Mouse (Mus musculus): ENCODE measurements around the gene Cfap161. TPM values are rescaled to one million over a fixed set of nuclear protein-coding genes. Genes with fewer than 3 reads are reported as not detected.

Cfap161 gene
- total RNA-seq, 2 experiments from 2014 or later = not detected

DNA sequence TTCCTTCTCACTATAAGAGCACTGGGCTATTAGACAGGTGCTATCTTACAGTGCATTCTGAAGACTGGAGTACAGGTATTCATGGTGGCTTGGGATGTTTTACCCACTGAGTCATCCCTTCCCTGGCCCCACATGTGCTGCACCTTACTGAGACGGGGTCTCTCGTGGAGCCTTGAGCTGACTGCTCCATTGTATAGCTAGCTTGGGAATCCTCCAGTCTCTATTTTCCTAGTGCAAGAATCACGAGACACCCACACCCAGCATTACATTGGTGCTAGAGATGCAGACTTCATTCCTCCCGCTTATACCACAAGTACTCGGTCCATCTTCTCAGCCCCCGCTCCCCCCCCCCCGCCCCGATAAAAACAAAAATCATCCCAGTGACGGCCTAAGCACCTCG lies 17.9 kb upstream of the Cfap161 start:
- TF ChIP-seq CTCF (IDR thresholded peaks at IDR 0.05) = no peak
- H3K4me3 ChIP-seq = no peak overlapping the region
- intact Hi-C loops (cut with DNase I) = no loop called here
- no peak overlapping the region for H3K27ac ChIP-seq
- DNase-seq = no peak

DNA sequence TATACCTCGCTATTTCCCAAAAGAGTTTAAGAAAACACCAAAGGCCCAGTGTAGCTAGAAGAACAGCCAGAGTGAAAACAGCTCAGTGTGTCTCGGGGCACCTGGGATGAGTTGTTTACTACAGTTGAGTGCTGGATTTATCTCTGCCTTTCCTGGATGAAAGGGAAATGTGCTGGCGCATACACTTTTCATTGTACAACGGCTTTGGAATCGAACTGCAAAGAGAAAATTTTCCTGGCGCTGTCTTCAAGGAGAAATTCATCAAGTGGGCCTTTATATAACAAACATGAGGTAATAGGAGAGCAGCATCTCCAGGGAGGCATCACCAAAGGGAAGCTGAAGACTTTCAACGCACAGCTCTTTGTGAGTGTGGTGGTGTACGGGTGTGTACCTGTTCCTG lies 17.2 kb upstream of the Cfap161 start:
- no peak overlapping the region for H3K27ac ChIP-seq
- intact Hi-C loops (cut with DNase I) = no loop called here

DNA sequence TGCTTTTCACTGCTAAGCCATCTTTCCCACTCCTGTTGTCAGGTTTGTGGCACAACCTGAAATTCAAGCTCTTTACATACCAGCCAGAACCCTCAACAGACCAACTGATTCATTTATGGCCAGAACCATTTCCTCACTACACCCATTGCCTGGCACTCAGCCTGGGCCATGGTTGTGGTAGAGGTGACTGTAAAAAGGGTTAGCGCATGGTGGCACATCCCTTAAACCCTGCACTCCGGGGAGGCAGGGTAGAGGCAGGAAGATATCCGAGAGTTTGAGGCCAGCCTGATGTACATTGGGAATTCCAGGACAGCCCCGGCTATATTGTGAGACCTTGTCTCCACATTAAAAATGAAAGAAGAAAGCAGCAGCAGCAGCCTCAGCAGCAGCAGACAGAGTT lies 16.8 kb upstream of the Cfap161 start:
- Histone ChIP-seq H3K4me3 (no peak overlapping the region), H3K27ac (peak overlapping the region; percentile 74)
- intact Hi-C loops (cut with DNase I) = no loop called here
- no peak for TF ChIP-seq CTCF (IDR thresholded peaks at IDR 0.05)
- DNase-seq = no peak

More for the DNA sequence above, 17.2 kb upstream of the Cfap161 start:
- H3K4me3 ChIP-seq = no peak overlapping the region
- no peak for DNase-seq
- no peak for TF ChIP-seq CTCF (IDR thresholded peaks at IDR 0.05)

DNA sequence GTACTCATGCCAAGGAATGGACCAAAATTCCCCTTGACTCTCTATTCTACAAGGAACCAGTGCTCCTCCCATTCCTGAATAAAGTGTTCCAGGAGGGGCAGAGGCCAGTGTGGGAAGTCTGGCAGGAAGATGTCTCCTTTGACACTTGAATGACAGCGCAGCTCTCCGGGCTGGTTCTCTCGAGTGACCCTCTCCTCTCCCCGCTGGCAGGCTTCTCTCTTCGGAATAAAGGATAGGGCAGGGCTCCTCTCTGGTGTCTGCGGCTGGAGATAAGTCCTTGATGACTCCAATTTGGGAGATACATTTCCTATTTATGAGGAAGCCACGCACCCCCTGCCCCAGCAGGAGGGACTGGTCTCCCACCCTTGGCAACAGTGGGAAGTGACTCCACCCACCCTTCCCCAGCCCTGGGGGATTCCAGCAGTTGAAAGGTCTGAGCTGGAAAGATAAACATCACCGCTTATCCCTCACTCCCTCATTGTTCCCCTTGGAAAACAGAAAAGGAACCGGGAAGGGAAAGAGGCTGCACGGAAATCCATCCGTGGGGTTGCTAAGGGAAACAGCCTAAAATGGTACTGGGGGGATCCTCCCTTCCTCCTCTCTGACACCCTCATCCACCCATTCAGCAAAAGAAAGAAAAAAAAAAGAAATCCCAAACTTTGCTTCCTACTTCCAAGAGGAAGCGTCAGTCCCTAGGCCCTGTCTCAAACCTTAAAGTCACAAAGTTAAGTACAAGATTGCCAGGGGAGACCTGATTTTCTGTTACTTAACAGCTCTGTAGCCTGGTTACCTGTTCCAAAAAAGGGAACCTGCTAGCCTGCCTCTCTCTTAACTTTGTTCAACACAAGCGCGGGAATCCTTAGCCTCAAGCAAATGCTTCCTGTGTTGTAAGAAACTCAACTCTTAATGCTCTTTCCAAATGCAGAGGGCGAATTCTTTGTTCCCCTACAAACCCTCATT lies 15.7 kb upstream of the Cfap161 start:
- peak overlapping the region; percentile 39 for H3K4me3 ChIP-seq
- intact Hi-C loops (cut with DNase I) = no loop called here
- TF ChIP-seq CTCF (IDR thresholded peaks at IDR 0.05) = no peak
- H3K27ac ChIP-seq = peak overlapping the region; percentile 74
- DNase-seq = peak; percentile 39

DNA sequence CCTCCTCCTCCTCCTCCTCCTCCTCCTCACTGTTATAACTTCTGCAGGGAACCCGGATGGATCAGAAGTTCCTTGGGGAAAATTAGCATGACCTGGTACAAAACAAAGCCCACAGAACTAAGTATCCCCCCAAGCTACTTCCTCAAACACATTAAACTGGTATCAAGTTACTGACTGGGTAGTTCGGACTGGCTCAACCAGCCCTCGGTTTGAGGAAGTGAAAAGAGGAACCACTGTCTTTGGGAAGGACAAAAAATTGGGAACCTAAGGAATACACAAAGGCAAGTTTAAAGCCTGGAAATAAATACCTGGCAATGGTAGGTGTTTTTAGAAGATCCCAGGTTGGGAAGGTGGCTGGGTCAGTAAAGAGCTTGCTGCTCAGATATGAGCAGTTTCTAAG lies 15.0 kb upstream of the Cfap161 start:
- no peak for DNase-seq
- intact Hi-C loops (cut with DNase I) = loop anchor here (10.0 kb wide), 1 partner anchor 245 kb away; no protein-coding TSS in a partner anchor
- H3K27ac ChIP-seq = peak overlapping the region; percentile 74

DNA sequence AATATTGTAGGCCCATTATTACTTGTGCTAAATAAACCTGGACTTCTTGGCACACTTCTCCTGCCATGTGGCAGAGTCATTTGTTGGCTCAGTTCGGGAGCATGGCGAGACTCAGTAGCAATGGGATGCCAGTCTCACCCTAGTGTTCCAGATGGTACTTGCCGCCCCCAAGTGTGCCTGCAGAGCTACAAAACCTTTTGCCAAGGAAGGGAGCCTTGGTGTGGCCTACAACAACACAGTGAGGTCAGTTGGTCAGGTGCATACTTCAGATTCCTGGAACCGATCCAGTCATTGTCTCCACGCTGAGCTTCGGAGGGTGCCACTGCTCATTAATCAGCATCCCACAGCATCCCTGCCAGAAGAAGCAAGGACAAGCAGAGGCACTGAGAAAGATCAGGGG lies 14.4 kb upstream of the Cfap161 start:
- TF ChIP-seq CTCF (IDR thresholded peaks at IDR 0.05) = no peak
- intact Hi-C loops (cut with DNase I) = loop anchor here (10.0 kb wide), 1 partner anchor 244 kb away; no protein-coding TSS in a partner anchor
- peak overlapping the region; percentile 74 for H3K27ac ChIP-seq
- DNase-seq = peak; percentile 49
- no peak overlapping the region for H3K4me3 ChIP-seq

More for the DNA sequence above, 15.0 kb upstream of the Cfap161 start:
- H3K4me3 ChIP-seq = peak overlapping the region; percentile 39; the same call in 1 of the 2 replicates
- no peak for TF ChIP-seq CTCF (IDR thresholded peaks at IDR 0.05)

DNA sequence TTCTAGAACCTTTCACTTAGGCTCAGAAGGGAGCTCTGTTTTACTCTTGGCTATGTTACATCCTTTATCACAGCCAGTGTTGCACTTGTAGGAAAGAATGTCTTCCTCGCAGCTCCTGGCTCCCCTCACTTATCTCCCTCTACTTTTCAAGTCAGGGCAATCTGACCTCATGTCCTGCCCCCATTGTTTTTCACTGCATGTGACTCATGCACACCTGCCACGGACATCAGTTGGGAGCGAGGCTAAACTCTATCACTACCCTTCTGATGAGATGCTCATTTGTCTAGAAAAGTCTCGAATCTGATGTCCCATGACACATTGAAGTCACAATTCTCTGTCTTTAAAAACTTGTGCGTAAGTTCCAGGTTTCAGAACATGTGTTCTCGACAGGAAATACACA lies 12.3 kb upstream of the Cfap161 start:
- Histone ChIP-seq H3K4me3 (no peak overlapping the region), H3K27ac (no peak overlapping the region)
- no peak for TF ChIP-seq CTCF (IDR thresholded peaks at IDR 0.05)
- no peak for DNase-seq
- intact Hi-C loops (cut with DNase I) = loop anchor here (2.0 to 10.0 kb wide), 2 partner anchors 82 to 242 kb away; no protein-coding TSS in a partner anchor

DNA sequence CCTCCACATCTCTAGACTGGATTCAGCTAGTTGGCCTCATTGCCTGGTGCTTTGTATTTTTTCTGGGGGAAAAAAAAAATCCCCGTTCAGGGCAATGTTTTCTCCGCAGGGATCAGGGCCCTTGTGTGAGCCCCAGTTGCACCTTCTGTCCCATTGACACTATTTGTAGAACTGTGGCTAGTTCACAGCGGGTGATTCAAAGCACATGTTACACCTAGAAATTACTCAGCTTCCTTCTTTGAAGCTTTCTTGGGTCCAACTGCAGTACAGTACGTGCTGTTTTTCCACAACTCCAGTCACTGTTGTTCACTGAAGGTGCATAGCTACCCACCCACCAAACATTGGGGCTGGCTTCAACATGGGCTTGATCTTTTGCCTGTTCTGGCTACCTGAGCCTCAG lies 9.1 kb upstream of the Cfap161 start:
- H3K27ac ChIP-seq = no peak overlapping the region
- TF ChIP-seq CTCF (IDR thresholded peaks at IDR 0.05) = no peak
- no peak for DNase-seq
- no peak overlapping the region for H3K4me3 ChIP-seq
- intact Hi-C loops (cut with DNase I) = loop anchor here (2.0 to 10.0 kb wide), 2 partner anchors 107 to 239 kb away; no protein-coding TSS in a partner anchor

DNA sequence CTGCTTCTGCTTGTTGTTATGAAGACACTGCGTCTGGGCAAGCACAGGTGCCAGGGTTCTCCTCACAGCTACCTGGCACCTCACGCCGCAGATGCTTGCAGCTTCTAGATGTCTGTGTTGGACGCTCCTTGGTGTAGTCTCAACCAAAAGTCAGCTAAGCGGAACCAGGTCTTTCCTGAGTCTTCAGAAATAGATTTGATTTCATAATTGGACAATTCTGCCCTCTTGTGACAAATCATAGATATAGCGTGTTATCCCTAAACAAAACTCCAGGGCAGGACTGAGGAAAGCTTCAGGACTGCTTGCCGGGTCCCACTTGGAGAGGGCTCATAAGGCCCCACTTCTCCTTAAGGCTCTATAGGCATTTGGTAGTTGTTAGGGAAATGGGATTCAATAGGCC lies 7.8 kb upstream of the Cfap161 start:
- intact Hi-C loops (cut with DNase I) = loop anchor here (1.0 to 10.0 kb wide), 3 partner anchors 106 to 238 kb away; no protein-coding TSS in a partner anchor
- TF ChIP-seq CTCF (IDR thresholded peaks at IDR 0.05) = peak; percentile 87
- Histone ChIP-seq H3K4me3 (no peak overlapping the region), H3K27ac (no peak overlapping the region)
- DNase-seq = peak; percentile 29

DNA sequence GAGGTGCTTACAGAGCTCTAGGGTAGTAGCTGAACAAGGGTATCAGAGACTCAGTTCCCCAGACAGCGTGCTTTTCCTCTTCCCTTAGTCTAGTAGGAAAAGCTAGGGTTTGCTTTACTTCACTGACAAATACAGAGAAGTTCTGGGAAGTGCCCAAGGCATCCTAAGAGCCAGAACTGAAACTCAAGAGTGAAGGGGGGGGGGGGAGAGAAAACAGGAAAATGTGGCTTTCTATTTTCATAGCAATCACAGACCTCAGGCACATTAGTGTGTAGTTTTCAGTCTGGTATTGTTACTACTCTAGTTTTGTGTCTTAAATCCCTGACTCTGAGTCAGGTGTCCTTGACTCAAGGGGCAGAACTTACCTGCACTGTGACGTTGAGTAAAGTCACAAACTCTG lies 7.3 kb upstream of the Cfap161 start:
- TF ChIP-seq CTCF (IDR thresholded peaks at IDR 0.05) = no peak
- Histone ChIP-seq H3K4me3 (no peak overlapping the region), H3K27ac (no peak overlapping the region)
- no peak for DNase-seq
- intact Hi-C loops (cut with DNase I) = loop anchor here (1.0 to 10.0 kb wide), 3 partner anchors 105 to 237 kb away; no protein-coding TSS in a partner anchor

DNA sequence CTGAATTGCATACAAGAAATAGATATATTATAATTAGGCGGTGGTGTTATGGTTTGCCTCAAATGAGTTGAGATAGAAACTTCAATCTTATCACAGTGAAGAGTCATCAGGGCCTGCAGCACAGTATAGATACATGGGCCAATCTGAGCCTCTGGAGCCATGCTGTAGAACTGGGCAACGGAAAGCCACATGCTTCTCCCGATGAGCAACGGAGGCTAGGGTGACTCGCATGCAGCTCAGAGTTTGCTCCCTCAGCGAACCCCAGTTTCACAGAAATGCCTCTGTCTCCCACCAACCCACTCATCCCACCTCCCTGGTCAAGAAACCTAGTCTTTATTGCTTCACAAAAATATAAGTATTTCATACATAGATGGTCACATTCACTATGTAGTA lies 6.8 kb upstream of the Cfap161 start:
- intact Hi-C loops (cut with DNase I) = loop anchor here (10.0 kb wide), 1 partner anchor 237 kb away; no protein-coding TSS in a partner anchor
- no peak for TF ChIP-seq CTCF (IDR thresholded peaks at IDR 0.05)
- Histone ChIP-seq H3K4me3 (no peak overlapping the region), H3K27ac (no peak overlapping the region)
- no peak for DNase-seq

DNA sequence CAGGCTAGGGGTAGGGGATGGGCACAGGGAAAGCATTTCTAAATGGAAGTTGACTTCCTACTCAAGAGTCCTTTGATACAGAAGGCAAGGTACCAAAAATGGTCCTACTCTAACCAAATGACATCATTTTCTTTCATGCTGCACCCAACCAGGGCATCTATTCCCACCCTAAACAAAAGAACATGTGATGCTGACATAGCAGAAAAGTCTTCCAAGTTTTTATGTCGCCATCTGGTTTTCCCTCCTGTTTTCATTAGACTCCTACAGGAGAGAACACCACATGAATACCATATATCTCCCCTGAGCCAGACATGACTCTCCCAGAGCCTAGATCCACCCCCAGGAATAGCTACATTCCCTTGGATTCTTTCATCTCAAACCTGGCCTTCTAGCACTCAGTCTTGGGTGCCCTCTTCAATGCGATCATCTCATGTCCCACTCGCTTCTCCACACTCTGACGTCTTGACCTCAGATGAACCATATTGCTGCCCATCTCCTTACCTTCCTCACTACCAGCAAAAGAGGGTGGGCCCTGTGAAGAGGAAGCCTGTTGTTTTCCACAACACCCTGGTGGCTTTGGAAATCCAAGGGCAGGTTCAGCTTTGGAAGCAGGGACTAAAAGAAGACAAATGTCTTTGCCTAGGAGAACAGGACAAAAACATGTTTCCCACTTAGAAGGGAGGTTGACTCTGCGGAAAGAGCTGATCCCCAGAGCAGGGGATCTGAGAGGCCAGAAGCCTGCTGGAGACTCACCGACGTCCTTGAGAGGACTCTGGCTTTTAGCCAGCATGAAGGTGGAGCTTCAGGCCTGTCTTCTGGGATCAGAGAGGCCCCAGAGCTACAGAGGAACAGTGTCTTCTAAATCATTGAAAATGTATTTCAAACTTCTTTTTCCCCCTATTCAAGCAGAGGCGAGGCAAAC lies 6.1 kb upstream of the Cfap161 start:
- no peak overlapping the region for H3K4me3 ChIP-seq
- TF ChIP-seq CTCF (IDR thresholded peaks at IDR 0.05) = no peak
- intact Hi-C loops (cut with DNase I) = loop anchor here (10.0 kb wide), 1 partner anchor 236 kb away; no protein-coding TSS in a partner anchor
- no peak for DNase-seq
- H3K27ac ChIP-seq = no peak overlapping the region

Measured in gastrocnemius, adult 2 months (tissue).